Mouse (Mus musculus) CH12.LX (cell line): ENCODE data around the gene Ptprg. TPM values are rescaled to one million over a fixed set of nuclear protein-coding genes. Genes with fewer than 3 reads are reported as not detected.

Experiments used
- DNase-seq: peaks from one replicate; pipeline ENCODE4 v3.0.0-alpha.2; 2013; ENCODE audit errors: extremely low read depth
- H3K27ac ChIP-seq: 2 replicates; pipeline ENCODE4 v1.5.1; 2012; ENCODE audit warnings: low read depth, mild to moderate bottlenecking, control low read depth, moderate library complexity; ENCODE audit not compliant: insufficient read depth
- H3K27me3 ChIP-seq: replicated peaks from 2 replicates; pipeline ENCODE3; 2012; ENCODE audit warnings: inconsistent platforms
- H3K36me3 ChIP-seq, 2 experiments: replicated peaks in 1 of 2; 2 replicates each; pipeline versions ENCODE3 to v1.6.1; 2012; ENCODE audit warnings: inconsistent platforms in 1 of 2, low read length in 1 of 2, mild to moderate bottlenecking in 1 of 2, mixed read lengths in 1 of 2, moderate library complexity in 1 of 2; ENCODE audit not compliant: control insufficient read depth in 1 of 2, insufficient read depth in 1 of 2
- H3K4me1 ChIP-seq, 2 experiments: 2 replicates each; pipeline ENCODE4 v1.6.1; 2012; ENCODE audit warnings: inconsistent platforms in 1 of 2, moderate library complexity in 1 of 2; ENCODE audit not compliant: insufficient read depth in 2 of 2, control insufficient read depth in 1 of 2
- H3K4me2 ChIP-seq: 2 replicates; pipeline ENCODE4 v1.6.1; 2012; ENCODE audit warnings: low read depth, mild to moderate bottlenecking, control low read depth; ENCODE audit not compliant: poor library complexity, insufficient read depth, severe bottlenecking
- H3K4me3 ChIP-seq, 3 experiments: fragments of 150-350 bp in 1 of 3; sonication (generic) in 1 of 3; replicated peaks in 1 of 3; 2 replicates each; pipeline versions ENCODE3 to v1.5.1; 2011 to 2012; ENCODE audit warnings: low read depth in 2 of 3, low read length in 2 of 3, mild to moderate bottlenecking in 2 of 3, moderate library complexity in 2 of 3, control low read depth in 1 of 3, improper control_type of control experiment in 1 of 3, inconsistent platforms in 1 of 3, mixed read lengths in 1 of 3; ENCODE audit not compliant: poor library complexity in 1 of 3
- H3K79me2 ChIP-seq: replicated peaks from 2 replicates; pipeline ENCODE4 v1.6.1; 2012; ENCODE audit warnings: mild to moderate bottlenecking, moderate library complexity; ENCODE audit not compliant: control insufficient read depth, poor library complexity, insufficient read depth, severe bottlenecking; ENCODE audit errors: extremely low read depth
- H3K9ac ChIP-seq: 2 replicates; pipeline ENCODE4 v1.6.1; 2012; ENCODE audit warnings: low read depth, mild to moderate bottlenecking, control low read depth, moderate library complexity; ENCODE audit not compliant: insufficient read depth
- H3K9me3 ChIP-seq: replicated peaks from 2 replicates; pipeline ENCODE3; 2012; ENCODE audit warnings: low read length, inconsistent platforms, mixed read lengths
- BHLHE40 ChIP-seq: IDR thresholded peaks from 2 replicates; pipeline ENCODE4 v1.6.1; 2011; ENCODE audit warnings: mild to moderate bottlenecking, low read depth, low read length, improper control_type of control experiment
- CHD1 ChIP-seq: IDR thresholded peaks from 2 replicates; pipeline ENCODE4 v1.6.1; 2012; ENCODE audit warnings: low read depth, low read length, improper control_type of control experiment, inconsistent platforms
- CHD2 ChIP-seq: IDR thresholded peaks from 2 replicates; pipeline ENCODE4 v1.6.1; 2011; ENCODE audit warnings: low read length, improper control_type of control experiment
- CTCF ChIP-seq, 2 experiments: IDR thresholded peaks in 1 of 2; conservative IDR thresholded peaks in 1 of 2; 2 replicates each; pipeline ENCODE4 v1.5.1; 2011 to 2012; ENCODE audit warnings: low read depth in 2 of 2, low read length in 2 of 2, improper control_type of control experiment in 1 of 2, inconsistent platforms in 1 of 2, mild to moderate bottlenecking in 1 of 2, moderate library complexity in 1 of 2
- E2F4 ChIP-seq: IDR thresholded peaks from 2 replicates; pipeline ENCODE4 v1.6.1; 2011; ENCODE audit warnings: low read depth, low read length, improper control_type of control experiment; ENCODE audit not compliant: insufficient replicate concordance
- ETS1 ChIP-seq: conservative IDR thresholded peaks from 2 replicates; pipeline ENCODE4 v1.6.1; 2012; ENCODE audit warnings: low read depth, mild to moderate bottlenecking, inconsistent platforms, low read length, improper control_type of control experiment, moderate library complexity
- HCFC1 ChIP-seq: IDR thresholded peaks from 2 replicates; pipeline ENCODE4 v1.6.1; 2012; ENCODE audit warnings: low read depth, mild to moderate bottlenecking, inconsistent platforms, low read length, improper control_type of control experiment
- JUN ChIP-seq: IDR thresholded peaks from 2 replicates; pipeline ENCODE4 v1.6.1; 2011; ENCODE audit warnings: low read depth, mild to moderate bottlenecking, low read length, improper control_type of control experiment, moderate library complexity; ENCODE audit not compliant: insufficient read depth
- JUND ChIP-seq: conservative IDR thresholded peaks from 2 replicates; pipeline ENCODE4 v1.6.1; 2011; ENCODE audit warnings: low read depth, low read length, improper control_type of control experiment
- MAFK ChIP-seq: IDR thresholded peaks from 2 replicates; pipeline ENCODE4 v1.6.1; 2011; ENCODE audit warnings: low read length, improper control_type of control experiment; ENCODE audit not compliant: insufficient replicate concordance
- MAZ ChIP-seq: IDR thresholded peaks from 2 replicates; pipeline ENCODE4 v1.6.1; 2012; ENCODE audit warnings: low read depth, mild to moderate bottlenecking, inconsistent platforms, low read length, improper control_type of control experiment, moderate library complexity
- MEF2A ChIP-seq: IDR thresholded peaks from 2 replicates; pipeline ENCODE4 v1.6.1; 2014; ENCODE audit warnings: low read depth, mild to moderate bottlenecking, inconsistent platforms, low read length, improper control_type of control experiment, borderline replicate concordance
- MXI1 ChIP-seq: IDR thresholded peaks from 2 replicates; pipeline ENCODE4 v1.6.1; 2011; ENCODE audit warnings: mild to moderate bottlenecking, low read depth, low read length, improper control_type of control experiment
- POLR2A ChIP-seq: IDR thresholded peaks from 2 replicates; pipeline ENCODE4 v1.6.1; 2011; ENCODE audit warnings: low read depth, mild to moderate bottlenecking, improper control_type of control experiment, low read length
- SIN3A ChIP-seq: IDR thresholded peaks from 2 replicates; pipeline ENCODE4 v1.6.1; 2012; ENCODE audit warnings: low read length, improper control_type of control experiment, inconsistent platforms
- SMC3 ChIP-seq: IDR thresholded peaks from 2 replicates; pipeline ENCODE4 v1.6.1; 2011; ENCODE audit warnings: low read depth, low read length, improper control_type of control experiment
- TBP ChIP-seq: conservative IDR thresholded peaks from 2 replicates; pipeline ENCODE4 v1.6.1; 2011; ENCODE audit warnings: low read depth, low read length, improper control_type of control experiment
- TCF12 ChIP-seq: IDR thresholded peaks from 2 replicates; pipeline ENCODE4 v1.6.1; 2014; ENCODE audit warnings: low read depth, mild to moderate bottlenecking, inconsistent platforms, low read length, improper control_type of control experiment
- UBTF ChIP-seq: IDR thresholded peaks from 2 replicates; pipeline ENCODE4 v1.6.1; 2012; ENCODE audit warnings: low read depth, mild to moderate bottlenecking, inconsistent platforms, low read length, improper control_type of control experiment, moderate library complexity
- USF1 ChIP-seq: IDR thresholded peaks from 2 replicates; pipeline ENCODE4 v1.6.1; 2014; ENCODE audit warnings: low read depth, mild to moderate bottlenecking, inconsistent platforms, low read length, improper control_type of control experiment
- USF2 ChIP-seq: conservative IDR thresholded peaks from 2 replicates; pipeline ENCODE4 v1.6.1; 2011; ENCODE audit warnings: low read depth, low read length, improper control_type of control experiment
- ZC3H11A ChIP-seq: IDR thresholded peaks from 2 replicates; pipeline ENCODE4 v1.6.1; 2012; ENCODE audit warnings: low read depth, mild to moderate bottlenecking, inconsistent platforms, low read length, improper control_type of control experiment
- ZKSCAN1 ChIP-seq: IDR thresholded peaks from 2 replicates; pipeline ENCODE4 v1.6.1; 2012; ENCODE audit warnings: low read depth, inconsistent platforms, low read length, improper control_type of control experiment, borderline replicate concordance
- ZNF384 ChIP-seq: IDR thresholded peaks from 2 replicates; pipeline ENCODE4 v1.6.1; 2012; ENCODE audit warnings: low read depth, low read length, improper control_type of control experiment, inconsistent platforms
- dilution Hi-C: fragments of 300-500 bp; cut with MboI; formaldehyde crosslinking; loops from 2 replicates; pipeline ENCODE4 v1.14.3; 2020; ENCODE audit warnings: low sequenced_read_pairs; ENCODE audit not compliant: extremely low pct_unique_long_range_greater_than_20kb, extremely low pct_ligation_motif_present
- in situ Hi-C: fragments of 300-500 bp; cut with MboI; formaldehyde crosslinking; loops from 3 replicates; pipeline ENCODE4 v1.14.3; 2019; ENCODE audit warnings: low sequenced_read_pairs, low pct_ligation_motif_present, low pct_unique_long_range_greater_than_20kb, mixed read lengths
- polyA plus RNA-seq: library from polyadenylated mRNA; unstranded; fragments of >175 nt; gene quantifications from 2 replicates; pipeline ENCODE4 v1.2.1, GENCODE M21; 2012; ENCODE audit warnings: low read depth; ENCODE audit not compliant: insufficient read length
- total RNA-seq, 2 experiments: library from RNA; depleted of rRNA; stranded (reverse); fragments of 300-350 nt in 1 of 2; fragments of >200 nt in 1 of 2; gene quantifications; 2 replicates each; pipeline ENCODE4 v1.2.3; 2012 to 2014

The Ptprg gene
- total and polyA plus RNA-seq, 3 experiments, result 0.08 TPM; not detected in 2

- TF ChIP-seq JUN (no peak), SMC3 (no peak), ZNF384 (no peak), USF2 (no peak), ETS1 (no peak), ZKSCAN1 (no peak), MAZ (no peak), CHD2 (no peak), TBP (no peak), CTCF (conservative IDR thresholded peaks at IDR 0.05 in 1 of 2, IDR thresholded peaks at IDR 0.05 in 1 of 2; ENCODE audit: low read depth in 2 of 2, low read length in 2 of 2) (no peak), JUND (no peak), HCFC1 (no peak), TCF12 (no peak)
- in situ Hi-C loops, result no loop called here
- dilution Hi-C loops, result no loop called here
- Histone ChIP-seq H3K27ac (no peak overlapping the region), H3K27me3 (no peaks in the 10 kb centered on the region), H3K36me3 (no peaks in the 10 kb centered on the region), H3K9ac (no peak overlapping the region), H3K4me2 (no peak overlapping the region), H3K79me2 (no peaks in the 10 kb centered on the region), H3K4me3 (no peak overlapping the region), H3K9me3 (peaks cover 56% of the 10 kb centered on the region), H3K4me1 (no peaks in the 10 kb centered on the region)
- DNase-seq, result no peak
These were observed 280.3 kb downstream of the Ptprg start for GRCm38 (mm10) chr14:11833678-11834077.

DNA sequence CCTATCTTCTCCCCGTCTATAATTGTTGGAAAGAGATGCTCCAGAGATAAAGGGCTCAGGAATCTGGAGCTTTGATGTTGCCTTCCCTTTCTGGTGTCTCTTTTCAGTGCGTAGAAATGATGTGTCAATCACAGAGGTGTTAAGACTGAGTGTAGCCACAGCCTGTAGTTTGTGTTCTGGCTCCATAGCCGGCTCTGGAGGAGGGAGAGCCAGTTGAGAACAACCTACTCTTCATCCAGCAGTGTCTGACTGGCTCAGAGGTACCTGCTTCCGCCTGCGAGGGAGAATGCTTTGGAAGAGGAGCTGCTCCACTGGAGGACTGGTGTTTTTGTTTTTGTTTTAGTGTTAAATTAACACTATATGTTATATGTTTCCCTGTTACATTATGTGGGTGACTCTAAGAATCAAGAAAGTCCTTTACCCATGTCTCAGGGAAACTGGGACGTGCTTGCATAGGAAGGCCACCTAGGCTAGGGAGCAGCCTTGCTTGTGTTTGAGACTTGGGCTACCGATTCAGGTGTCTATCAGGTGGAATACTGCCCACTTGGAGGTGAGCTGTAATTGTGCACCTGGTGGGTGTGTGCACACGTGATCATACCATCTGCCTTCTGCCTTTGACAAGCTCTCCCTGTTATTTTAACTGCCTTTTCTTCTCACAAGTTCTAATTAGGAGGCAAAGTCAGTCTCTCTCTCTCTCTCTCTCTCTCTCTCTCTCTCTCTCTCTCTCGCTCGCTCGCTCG lies 282.5 kb downstream of the Ptprg start:
- H3K27me3 ChIP-seq, result no peaks in the 10 kb centered on the region
- no peak overlapping the region for H3K4me3 ChIP-seq
- TF ChIP-seq HCFC1 (no peak), CHD1 (no peak), BHLHE40 (no peak), TCF12 (no peak), MAFK (no peak), ZC3H11A (no peak), MXI1 (no peak), USF1 (no peak), POLR2A (no peak), E2F4 (no peak), UBTF (no peak), SIN3A (no peak), MAZ (no peak), MEF2A (no peak)
- TF ChIP-seq, all 38 proteins: peak for 0
- Histone ChIP-seq H3K79me2 (no peaks in the 10 kb centered on the region), H3K4me2 (no peak overlapping the region), H3K9me3 (peaks cover 53% of the 10 kb centered on the region), H3K27ac (no peak overlapping the region), H3K9ac (no peak overlapping the region), H3K4me1 (no peaks in the 10 kb centered on the region), H3K36me3 (no peaks in the 10 kb centered on the region)
- in situ Hi-C loops, result no loop called here
- dilution Hi-C loops, result no loop called here
- DNase-seq, result no peak
